Mouse (Mus musculus): ENCODE data around the gene Slc25a38.

Gene Slc25a38

DNA sequence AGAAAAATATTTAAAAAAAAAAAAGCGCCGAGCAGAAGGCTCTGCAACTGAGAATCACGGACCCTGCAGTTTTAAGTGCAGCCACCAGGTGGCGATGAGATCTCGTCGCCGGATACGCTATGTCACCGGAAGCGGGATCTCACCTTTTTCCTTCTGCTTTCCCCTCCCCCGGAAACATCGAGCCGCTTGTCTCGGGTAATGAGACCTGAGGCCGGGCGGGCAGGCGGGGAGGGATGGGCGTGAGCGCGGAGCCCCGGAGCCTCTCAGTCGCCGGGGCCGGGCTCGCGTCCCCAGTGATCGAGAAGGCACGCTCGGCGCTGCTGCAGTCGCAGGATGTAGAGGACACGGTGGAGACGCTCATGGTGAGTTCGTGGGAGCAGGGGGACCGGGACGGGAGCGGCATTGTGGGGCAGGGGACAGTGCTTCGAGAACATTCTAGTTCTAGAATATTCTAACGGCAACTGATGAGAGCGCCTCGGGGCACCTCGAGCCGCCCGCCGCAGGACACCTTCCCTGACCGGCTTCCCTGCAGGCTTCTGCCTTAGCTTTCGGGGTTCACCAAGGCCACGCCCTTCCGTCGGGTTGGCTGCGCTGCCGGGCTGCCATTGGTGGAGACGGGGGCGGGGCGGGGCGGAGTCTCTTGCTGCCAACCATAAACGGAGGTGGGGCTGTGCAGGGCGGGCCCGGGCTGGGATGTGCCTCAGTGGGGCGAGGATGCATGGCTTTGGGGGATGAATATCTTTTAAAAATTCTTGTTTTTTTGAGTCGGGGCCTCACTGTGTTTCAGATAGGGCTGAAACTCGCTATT, at the start of gene Slc25a38:
Gene Slc25a38 (plus strand): TSS at position 164 of the 808 bp plus-strand sequence.
- peak; percentile 96 for DNase-seq

DNA sequence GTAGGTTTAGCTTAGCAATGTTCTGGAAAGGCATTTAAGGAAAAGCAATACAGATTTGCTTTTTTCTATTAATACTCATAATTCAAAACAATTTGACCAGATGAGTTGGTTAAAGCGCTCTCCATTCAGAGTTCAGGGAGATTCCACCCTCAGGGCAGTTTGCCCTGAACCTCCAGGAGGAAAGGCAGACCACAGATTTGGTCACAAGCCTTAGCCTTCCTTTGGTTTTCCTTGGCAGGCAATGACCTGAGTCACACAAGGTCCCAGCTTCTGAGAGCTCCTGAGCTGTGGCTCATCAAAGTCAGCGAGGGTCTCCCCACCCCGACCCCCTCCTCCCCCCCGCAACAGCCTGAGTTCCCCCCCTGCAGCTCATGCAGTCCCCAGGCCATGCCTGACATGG, 45.9 kb upstream of the Slc25a38 start:
- no peak for DNase-seq

DNA sequence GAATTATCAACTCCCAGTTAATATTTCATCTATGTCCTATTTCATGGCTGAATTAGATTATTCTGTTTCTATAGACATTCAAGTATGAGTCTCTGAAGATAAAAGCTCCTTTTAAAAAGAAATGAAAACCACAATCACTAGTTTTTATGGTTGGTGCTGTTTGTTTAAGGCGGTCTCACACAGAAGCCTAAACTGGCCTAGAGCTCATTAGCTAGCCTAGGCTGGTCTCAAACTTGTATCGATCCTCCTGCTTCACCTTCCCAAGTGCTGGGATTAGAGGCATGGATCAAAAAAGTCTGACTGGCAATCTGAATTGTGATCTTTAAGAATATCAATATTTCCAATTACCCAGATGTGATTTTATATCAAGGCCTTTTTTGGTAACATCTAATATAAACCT, 42.6 kb upstream of the Slc25a38 start:
- DNase-seq, result no peak

DNA sequence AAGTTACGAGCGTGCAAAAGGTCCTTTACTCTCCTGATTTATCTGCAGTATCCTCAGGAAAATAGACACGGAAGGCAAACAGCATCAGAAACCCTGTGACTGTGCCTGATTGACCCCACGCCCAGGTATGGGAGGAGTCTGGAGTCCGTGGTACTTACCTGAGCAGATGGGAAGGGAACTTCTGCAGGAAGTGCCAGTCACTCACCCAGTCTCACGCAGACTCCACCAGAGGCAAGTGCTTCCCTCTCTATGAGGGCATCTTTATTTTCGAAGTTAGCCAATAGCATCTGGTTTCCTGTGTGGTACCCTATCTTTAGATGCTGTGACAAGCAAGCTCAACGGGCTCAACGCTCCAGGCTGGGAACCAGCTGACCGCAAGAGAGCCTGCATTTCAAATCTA, 42.1 kb upstream of the Slc25a38 start:
- DNase-seq, result no peak

DNA sequence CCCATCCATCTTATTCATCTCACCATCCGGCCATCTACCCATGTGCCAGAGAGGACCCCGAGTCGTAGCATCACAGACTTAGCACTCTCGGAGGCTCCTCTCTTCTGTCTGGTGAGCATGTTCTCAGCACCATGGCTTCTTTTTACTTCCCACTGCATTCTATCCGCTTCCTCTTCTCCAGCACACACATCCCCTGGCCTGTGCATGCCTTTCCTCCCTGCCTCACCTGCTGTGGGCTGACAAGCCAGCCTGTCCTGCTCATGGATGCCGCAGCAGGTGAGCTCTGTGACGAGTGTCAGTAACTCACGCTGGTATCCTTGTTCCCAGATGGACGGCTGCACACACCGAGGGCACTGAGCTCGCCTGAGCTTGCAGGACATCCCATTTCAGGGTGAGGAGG, 40.4 kb upstream of the Slc25a38 start, which contains the start of gene Cx3cr1:
Gene Cx3cr1 (minus strand): TSS at position 101 of the 400 bp plus-strand sequence.
- DNase-seq, result no peak

DNA sequence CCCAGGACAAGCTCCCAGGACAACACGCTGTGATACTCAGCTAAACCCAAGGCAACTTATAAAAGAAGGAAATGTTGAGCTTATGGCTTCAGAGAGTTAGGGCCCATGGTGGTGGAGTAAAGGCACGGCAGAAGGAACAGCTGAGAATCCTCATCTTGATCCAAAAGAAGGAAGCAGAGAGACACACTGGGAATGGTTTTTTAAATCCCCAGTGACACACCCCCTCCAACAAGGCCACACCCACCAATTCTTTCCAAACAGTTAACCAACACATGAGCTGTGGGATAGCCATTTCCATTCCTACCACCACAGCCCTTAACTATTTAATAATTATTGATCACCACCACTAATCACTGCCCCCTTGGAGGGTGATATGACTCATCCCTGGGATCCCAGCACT, 38.9 kb upstream of the Slc25a38 start:
- no peak for DNase-seq

DNA sequence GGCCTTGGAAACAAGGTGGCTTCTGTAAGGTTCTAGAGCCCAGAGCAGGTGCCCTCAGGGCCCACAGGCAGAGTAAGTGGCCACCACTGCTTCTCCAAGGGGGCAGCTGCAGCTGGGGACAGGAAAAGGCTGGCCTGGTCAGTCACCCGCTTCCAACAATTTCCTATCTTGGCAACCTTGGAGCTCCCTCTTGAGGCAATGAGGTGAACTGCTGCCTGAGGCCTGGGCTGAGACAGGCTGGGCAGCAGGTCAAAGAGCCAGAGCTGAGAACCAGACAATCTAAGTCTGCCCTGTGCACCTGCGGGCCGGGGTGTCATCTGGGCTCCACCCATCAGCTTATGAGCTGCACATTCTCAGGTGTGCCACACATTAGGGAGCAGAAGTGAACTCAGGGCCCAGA, 37.0 kb upstream of the Slc25a38 start:
- peak; percentile 69 for DNase-seq

DNA sequence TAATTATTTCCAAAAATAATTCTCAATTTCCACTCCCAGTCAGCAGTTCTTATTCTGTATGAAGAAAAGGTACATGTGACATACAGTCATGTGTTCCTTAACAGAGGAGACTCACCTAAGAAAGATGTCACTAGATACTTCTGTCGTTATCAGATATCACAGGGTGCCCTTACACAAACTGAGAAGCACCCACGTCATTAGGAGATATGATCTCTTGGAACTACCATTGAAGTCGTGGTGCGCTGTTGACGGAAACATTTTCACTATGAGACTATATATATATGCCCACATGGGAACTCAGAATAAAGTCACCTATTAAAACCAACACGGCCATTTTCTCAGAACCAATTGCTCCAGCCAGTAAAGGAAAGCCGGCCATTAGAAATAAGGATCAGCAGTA, 35.7 kb upstream of the Slc25a38 start:
- no peak for DNase-seq

DNA sequence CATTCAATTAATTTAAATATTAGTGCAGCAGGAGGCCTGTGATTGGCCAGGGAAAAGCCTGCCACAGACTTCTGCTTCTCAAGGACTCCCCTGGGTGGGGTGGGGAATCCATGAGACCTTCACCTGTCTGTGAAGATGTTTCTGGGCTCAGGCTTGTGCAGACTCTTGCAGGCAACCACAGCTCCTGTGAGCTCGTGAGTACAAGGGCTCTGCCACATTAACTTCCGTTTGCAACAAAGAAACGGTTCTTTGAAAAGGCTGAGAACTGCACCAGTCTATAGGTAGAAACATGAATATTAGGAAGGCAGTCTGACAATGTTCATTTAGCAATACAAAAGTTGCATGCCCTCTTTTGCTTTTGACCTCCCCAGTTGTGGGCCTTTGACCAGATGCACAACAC, 31.9 kb upstream of the Slc25a38 start:
- no peak for DNase-seq

DNA sequence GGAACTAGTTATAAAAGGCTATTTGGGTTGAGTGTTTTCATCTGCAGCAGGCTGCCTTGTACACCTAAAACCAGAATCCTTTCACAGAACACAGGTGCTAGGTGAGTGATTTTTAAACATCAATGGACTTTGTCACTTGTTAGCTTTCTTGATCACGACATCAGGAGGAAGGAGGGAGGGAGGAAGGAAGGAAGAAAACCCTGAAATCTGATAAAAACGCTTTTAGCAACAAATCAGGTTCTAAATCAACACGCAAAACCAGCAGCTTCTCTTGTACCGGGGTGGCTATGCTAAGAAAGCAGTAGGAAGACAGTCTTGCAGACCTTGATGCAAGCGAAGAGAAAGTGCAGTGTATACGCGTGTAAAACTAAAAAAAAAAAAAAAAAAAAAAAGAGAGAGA, 30.3 kb upstream of the Slc25a38 start:
- no peak for DNase-seq

DNA sequence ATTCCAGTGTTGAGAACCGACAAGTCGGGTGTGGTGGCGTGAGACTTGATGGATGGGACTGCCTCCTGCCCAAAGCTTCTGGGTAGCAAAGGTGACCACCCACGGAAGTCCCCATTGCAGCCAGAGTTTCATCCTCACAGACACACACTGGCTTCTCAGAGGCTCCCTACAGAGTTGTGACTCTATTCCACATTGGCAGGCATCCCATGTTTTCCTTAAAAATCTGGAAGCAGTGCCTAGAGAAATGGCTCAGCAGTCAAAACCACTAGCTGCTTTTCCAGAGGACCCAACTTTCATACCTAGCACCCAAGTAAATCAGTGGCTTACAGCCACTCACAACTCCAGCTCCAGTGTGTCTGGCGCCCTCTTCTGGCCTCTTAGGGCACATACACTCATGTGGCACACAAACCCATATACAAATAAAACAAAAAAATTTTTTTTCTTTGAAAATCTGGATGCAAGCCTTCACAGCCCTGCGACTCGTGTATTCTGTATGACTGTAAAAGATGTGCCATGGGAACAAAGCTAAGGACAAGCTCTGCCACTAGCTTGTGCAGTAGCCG, 29.5 kb upstream of the Slc25a38 start:
- DNase-seq, result no peak

DNA sequence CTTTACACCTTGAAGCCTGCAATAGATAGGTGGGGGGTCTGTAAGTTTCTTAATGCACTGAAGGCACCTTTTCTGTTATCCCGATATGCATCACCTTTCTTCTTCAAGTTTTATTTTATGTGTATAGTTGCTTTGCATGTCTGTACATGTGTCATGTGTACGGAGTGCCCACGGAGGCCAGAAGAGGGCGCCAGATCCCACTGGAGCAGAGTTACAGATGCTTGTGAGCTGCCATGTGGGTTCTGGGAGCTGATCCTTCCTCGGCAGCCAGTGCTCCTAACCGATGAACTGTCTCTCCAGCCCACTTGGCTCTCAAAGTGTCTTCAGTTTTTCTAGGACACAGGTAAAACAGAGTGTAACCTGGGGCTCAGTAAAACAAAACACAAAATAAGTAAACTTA, 28.9 kb upstream of the Slc25a38 start:
- DNase-seq, result no peak

DNA sequence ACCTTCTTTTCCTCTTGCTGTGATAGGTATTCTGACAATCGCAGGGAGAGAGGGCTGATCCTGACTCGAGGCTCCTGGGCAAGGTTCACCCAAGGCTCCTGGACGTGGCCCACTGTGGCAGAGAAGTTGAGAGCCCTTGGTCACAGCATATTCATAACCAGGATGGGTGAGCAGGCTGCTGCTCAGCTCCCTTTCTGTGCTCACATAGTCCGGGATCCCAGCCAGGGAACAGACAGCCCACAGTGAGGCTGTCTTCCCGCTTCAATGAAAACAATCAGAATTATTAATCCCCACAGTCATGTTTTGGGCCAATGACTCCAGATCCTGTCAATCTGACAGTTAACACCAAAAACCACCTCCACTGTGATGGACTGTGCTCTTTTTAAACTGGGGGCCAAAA, 28.2 kb upstream of the Slc25a38 start:
- DNase-seq, result no peak

DNA sequence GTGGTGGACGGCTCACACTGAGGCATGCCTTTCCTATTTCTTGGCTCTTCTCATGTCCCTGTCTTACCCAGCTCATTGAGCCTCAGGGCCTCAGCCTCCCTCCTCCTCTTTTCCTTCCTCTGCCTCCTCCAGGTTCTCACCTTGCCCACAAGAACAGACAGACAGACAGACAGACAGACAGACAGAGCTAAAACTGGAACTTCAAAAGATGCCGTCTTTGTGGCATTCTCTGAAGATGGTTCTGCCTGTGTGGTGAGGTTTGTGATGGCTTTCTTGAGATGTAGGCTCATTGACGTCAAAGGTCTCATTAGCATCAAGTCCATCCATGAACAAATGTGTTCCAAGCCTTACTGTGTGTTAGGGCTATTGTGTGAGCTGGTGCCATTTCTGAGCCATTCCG, 27.5 kb upstream of the Slc25a38 start:
- DNase-seq, result no peak

DNA sequence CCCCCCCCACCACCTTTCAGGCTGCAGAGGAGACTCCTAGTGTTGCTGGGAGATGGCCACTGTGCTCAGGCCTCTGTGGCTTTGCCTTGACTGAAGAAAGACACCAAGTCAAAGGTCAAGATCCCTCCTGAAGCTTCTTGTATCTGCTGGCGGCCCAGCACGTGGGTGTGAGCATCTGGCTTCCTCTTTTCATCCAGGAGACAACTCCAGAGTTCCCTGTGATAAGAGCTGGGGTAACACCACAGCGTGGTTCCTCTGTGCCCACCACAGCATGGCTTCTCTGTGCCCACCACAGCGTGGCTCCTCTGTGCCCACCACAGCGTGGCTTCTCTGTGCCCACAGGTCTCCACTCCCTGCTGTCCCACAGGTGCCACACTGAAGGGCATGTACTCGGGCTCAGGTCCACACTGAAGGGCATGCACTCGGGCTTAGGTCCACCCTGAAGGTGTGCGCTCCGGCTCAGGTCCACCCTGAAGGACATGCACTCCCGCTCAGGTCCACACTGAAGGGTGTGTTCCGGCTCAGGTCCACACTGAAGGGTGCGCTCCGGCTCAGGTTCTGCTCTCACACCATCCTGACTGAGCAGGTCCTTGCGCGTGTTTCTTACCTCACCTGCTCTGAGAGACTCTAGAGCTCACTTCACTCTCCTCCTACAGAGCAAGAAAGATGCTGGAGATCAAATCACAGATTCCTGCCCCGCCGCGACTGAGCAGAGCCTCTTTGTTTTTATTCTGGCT, 26.8 kb upstream of the Slc25a38 start:
- no peak for DNase-seq

DNA sequence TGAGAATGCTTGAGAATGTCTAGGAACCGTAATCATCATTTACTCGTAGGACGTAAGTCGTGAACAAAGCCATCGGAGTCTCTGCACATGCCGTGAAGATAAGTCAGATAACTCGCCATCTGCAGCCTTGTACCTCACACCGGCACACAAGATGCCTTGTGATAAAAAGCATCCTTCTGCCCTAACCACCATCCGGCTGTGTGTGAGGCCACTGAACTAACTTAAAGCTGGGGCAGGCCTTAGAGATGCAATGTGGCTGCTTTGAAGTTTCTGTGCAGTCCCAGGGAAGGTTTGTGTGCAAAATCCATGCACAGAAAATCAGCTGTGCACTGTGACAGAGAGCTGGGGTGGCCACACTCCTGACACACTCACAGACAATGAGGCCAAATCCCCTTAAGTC, 25.8 kb upstream of the Slc25a38 start:
- DNase-seq, result no peak

DNA sequence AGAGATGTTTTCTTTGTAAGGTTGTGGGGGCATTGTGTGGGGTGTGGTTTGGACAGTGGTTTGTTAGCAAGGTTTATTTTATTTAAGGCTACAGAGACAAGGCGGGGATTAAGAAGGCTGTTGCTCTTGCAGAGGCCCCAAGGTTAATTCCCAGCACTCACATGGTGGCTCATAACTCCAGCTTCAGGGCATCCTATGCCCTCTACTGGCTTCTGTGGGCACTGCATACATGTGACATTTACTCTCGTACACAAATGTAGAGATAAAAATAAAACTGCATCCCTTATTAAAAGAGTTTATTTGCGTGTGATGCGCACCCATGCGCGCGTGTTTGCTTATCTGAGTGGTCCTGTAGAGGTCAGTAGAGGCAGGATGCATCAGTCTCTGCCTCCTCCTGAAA, 21.0 kb upstream of the Slc25a38 start:
- no peak for DNase-seq

DNA sequence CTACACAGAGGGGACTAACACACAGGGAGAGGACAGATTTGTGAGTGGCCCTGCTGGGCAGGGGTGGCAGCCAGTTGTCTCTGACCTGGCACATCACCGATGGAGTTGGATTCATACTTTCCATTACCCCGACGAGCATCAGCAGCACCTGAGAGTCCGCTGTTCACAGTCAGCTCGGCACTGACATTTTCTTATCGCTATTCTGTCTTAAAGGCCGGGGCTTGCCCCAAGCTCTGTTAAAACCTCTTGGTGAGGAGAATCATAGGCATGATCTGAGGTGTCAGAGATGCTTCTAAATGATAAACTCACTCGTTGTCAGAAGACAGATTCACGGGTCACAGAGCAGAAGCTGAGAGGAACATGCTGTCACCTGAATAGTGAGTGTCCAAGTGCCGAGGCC, 19.1 kb upstream of the Slc25a38 start:
- DNase-seq, result no peak

DNA sequence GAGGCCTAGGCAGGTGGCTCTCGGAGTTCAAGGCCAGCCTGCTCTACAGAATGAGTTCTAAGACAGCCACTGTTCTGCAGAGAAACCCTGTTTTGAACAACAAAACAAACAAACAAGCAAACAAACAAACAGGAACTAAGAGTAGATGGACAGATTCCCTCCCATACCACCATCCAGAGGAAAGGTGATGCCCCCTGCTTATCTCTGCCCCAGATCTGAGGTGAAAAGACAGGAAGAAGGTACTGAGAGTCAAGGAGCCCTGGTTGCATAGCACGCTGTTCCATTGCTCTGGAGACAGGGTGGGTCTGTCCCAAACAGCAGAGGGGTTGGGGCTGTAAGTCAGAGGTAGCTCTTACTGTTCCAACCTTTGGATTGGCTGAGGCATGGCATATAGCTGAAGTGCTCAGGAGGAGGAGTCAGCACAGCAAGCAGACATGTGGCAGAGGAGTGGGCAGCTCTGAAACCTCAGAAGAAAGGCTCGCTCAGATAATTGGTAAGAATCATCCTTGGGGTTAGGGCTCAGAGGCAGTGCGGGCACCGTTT, 18.4 kb upstream of the Slc25a38 start, which contains the start of gene Ccr8:
Gene Ccr8 (plus strand): TSS at position 419 of the 543 bp plus-strand sequence.
- no peak for DNase-seq

DNA sequence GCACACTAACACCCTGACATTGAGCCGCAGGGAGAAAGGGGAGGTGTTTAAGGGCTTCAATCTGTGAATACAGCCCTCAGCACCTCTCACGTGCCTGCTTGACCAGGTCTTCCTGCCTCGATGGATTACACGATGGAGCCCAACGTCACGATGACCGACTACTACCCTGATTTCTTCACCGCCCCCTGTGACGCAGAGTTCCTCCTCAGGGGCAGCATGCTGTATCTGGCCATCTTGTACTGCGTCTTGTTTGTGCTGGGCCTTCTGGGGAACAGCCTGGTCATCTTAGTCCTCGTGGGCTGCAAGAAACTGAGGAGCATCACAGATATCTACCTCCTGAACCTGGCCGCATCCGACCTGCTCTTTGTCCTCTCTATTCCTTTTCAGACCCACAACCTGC, 16.5 kb upstream of the Slc25a38 start:
- no peak for DNase-seq

DNA sequence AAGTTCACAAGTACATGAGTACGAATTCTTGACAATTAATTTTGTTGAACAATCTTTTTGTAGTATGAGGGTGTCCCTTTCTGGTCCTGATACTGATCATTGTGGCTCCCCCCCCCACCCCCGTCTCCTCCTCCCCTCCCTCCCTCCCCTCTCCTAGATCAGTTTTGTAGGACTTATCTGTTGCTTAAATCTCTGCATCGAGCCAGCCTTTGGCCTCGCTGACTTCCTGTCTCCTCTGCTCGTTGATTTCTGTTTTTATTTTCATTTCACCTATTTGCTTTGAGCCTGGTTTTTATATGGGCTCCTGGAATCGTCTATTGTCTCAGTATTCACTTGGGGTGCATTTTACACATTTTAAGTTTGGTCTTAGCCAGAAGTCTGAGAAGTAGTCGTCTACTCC, 14.3 kb upstream of the Slc25a38 start:
- no peak for DNase-seq

DNA sequence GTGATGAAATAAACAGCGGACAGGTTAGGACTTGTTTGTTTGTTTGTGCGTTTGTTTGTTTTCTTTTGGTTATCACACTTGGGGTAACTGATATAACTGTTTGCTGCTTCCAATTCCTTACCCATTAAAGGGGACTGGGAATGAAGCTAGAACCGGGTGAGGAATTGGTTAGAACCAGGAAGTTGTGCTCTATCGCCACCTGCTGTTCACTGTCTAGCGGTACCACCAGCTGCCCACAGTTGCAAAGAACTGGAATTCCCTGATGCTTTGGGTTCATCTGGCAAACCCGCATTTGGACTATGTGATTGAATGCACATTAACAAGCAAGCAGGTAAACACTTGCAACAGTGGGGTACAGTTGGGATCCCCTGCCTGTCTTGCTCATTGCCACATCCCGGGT, 11.5 kb upstream of the Slc25a38 start:
- peak; percentile 46 for DNase-seq

DNA sequence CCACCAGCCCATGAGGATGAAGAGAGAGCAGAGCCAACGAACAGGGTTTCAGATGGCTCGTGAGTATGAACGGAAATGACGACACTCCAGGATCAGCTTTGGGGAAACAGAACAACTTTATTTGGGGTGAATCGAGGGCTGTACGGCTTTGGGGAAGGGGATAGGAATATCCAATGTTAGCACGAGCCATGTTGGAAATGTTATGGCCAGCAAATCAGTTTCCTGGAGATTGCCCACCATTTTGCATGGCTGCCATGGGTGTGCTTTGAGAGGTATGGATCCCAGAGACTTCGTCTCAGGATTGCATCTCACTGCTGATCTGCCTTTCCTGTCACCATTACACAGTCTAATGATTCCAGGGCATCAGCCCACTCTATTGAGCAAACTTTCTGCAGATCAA, 10.9 kb upstream of the Slc25a38 start:
- no peak for DNase-seq

DNA sequence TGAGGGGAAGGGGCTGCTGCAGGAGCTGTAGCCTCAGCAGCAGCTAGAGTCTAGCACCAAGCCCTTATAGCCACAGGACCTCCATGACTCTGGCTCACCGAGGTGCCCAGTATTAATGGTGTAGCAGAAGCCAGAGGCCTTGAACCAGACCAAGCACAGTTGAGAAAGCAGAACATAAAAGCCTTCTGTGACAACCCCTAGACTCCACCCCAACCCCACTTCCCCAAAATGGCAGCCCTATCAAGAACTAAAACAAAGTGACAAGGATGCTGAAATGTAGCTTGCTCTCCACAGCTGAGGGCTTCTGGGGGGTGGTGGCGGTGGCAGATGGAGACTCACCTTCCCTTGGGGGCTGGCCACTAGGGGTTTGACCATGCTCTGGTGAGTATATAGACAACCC, 9.0 kb upstream of the Slc25a38 start:
- DNase-seq, result no peak

All from cerebellum, adult 9-11 months (tissue).